Mouse (Mus musculus): ENCODE measurements around the gene Cep57l1. TPM values are rescaled to one million over a fixed set of nuclear protein-coding genes. Genes with fewer than 3 reads are reported as not detected.
A peak's percentile ranks its signal among the peaks of the same experiment; 100 is the strongest.

The Cep57l1 gene
- total RNA-seq, 2 experiments from 2014 or later, result 3.9 to 4.1 TPM

DNA sequence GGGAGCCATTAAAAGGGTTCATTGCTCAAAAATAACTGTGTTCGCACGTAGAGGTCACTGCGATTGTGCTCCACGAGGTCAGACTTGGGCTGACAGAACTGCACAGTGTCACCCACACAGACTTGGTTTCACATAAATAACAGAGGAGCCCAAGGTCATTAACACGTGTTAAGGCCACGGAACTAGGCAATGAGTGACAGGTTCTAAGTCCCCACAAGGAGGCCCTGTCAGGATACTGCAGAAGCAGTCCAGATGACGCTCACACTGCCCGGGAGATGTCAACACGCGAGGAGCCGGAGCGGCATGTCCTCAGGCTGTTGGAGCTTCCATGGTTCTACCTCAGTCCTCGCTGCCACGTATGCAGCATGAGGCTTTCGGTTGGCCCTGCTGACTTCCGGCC lies 72.4 kb downstream of the Cep57l1 start:
- no peak for DNase-seq

DNA sequence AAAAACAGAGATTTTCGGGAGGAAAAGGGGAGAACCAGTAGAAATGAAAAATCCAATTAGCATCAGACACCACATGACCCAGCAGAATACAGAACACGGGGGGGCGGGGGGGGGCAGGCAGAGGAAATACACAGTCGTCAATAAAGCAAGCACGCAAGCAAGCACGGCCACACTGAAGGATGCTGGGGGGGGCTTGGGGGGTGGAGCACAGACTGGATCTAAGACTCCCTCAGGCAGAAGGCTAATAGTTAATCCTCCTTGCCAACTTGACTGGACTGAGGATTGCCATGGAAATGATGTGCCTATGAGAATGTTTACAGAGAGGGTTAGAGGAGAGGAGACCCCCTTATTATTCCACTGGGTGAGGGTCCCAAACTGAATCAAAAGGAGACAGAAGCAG lies 74.3 kb downstream of the Cep57l1 start:
- no peak for DNase-seq

DNA sequence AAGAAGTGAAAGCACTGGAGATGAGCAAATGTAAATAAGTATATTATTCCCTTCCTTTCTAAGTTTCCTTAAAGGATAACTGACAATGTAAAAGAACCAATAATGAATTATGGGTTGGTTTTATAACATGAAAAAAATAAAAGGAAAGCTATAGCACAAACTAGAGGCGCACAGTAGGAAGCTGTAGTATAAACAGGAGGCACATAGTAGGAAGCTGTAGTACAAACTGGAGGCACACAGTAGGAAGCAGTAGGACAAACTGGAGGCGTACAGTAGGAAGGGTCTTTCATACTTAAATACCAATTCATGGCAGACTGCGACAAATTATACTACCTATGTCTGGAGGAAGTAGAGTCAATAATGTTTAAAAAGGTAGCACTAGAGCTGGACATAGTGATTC lies 76.5 kb downstream of the Cep57l1 start:
- no peak for DNase-seq

DNA sequence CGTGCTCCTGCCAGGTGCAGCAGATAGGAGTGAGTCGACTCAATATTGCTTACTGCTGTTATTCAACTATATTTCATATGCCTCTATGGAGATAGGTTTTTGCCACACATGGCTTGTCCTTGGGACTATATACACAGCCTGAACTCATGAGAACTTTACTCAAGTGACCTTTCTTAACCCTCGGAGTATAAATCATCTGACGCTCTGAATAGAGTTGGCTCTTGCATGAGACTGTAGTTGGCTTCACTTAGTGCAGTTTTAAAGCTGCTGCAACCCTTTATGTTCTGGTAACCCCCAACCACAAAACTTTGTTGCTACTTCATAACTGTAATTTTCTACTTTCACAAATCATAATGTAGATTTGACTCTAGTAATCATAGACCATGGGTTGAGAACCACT lies 77.7 kb downstream of the Cep57l1 start:
- DNase-seq, result no peak

DNA sequence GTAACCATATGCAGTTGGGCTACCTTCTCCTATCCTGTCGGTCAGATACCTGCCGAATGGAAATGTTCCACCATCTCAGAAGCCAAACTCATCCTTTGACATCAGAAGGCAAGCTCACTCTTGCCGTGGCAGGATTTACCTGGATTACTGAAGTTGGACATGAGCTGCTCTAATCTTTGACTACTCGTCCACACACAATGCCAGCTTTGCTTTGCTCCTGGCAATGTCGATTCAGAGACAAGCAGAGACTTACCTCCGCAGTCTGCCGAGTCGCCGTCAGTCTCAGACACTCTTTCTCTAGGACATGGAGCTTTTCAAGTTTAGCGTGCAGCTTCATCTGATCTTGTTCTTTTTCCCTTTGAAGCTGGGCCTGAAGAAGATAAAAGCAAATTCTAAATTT lies 78.9 kb downstream of the Cep57l1 start:
- no peak for DNase-seq

DNA sequence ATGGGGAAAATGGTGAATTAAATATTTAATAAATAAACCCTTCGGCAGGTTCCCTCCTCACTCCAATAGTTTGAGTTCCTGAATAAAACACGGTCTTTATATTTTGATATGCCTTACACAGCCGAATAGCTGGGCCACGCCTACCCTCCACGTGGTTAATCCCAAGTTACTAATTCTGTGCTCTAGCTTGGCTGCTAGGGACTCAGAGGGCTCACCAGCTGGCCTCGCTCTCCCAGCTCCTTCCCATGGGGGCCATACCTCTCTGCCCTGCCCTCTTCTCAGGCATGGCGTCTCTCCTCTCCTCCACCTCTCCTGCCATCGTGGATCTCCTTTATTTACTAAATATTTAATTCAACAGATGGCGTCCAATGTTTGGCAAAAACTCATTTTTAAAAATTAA lies 83.5 kb downstream of the Cep57l1 start:
- DNase-seq, result no peak

DNA sequence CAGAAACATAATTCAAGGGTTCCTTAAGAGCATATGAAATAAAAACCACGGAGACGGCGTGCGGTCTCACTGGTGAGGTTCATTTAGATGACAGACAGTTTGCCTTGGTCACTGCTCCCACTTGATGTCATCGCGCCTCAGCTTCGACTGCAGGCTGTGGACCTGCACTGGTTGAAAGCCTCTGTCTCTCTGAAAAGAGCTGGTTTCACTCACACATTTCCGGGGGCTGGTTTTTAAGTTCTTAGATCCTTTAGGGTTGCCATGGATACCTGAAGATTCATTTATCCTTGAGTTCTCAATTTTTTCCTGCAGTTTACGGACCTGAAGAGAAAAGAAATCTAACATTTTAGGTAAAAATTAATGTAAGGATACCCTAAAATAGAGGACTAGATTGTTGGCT lies 90.1 kb downstream of the Cep57l1 start:
- DNase-seq, result no peak

DNA sequence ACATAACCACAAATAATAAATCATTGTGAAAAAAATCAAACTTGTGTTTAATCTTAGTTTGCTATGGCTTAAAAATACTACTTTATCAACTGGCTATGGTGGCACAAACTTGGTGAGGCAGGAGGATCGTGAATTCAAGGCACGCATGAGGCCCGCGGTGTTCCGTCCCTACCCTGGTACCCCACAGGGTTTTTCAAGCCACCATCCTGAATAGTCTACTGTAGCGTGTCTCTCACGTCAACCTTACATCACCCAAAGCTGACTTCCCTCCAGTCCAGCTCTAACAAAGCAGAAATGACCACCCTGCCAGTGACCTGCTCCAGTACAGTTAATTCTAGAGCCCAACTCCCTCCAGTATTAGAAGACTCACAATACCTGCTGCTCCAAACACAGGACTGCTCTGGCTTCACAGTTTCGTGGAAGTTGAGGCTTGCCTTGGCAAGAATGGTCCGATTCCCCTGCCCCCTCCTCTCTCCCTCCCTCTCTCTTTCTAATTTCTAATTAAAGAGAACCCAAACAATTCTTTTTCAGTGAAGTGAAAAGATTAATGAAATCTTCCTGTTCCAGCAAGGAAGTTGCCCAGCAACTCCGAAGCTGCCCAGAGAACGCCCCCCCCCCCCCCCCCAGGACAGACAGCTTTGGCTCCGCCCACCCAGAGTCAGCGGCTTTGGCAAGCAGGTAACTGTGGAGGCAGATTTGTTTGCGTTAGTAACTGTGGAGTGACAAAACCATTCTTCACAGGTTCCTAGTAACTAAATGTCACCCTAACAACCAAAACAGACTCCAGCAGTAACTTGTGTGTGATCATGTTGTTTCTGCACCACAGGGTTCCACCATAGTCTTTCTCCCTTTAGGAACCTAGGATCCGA lies 93.4 kb downstream of the Cep57l1 start, which contains the start of gene Ccdc162:
Gene Ccdc162, minus strand, starts transcription at position 606 of the 869 bp plus-strand sequence.
- DNase-seq, result no peak

DNA sequence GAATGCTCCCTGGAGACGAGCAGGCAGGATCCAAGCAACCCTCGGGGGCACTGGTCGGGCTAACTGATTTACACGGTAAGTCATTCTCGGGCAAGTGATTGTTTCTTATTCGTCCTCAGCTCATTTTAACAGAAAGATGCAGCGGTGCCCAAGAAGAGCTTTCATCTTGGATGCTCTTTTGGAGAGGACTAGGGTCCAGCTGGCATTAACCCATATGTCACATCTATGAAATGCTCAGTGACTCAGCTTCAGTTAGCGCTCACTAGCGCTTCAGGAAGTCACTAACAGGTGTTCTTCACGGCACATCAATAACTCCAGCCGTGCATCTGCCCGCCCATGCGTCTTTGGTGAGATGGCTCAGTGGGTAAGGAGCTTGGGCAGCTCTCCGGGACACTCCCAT lies 94.1 kb downstream of the Cep57l1 start:
- DNase-seq, result no peak

DNA sequence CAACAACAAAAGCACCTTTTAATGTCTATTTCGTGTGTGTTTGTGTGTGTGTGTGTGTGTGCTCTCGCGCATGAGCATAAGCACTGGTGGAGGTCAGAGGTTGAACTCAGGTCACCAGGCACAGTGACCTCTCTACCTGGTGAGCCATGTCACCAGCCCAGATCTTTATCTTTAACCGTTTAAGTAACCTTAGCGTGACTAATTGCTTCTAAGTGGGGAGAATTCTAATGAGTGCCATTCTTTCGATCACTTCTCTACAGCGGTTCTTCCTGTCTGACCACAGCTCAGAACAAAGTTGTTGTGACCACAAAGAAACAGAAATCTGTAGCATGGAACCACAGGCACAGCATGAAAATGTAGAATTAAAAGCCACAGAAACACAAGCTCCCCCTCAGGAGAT lies 98.2 kb downstream of the Cep57l1 start:
- DNase-seq, result no peak

DNA sequence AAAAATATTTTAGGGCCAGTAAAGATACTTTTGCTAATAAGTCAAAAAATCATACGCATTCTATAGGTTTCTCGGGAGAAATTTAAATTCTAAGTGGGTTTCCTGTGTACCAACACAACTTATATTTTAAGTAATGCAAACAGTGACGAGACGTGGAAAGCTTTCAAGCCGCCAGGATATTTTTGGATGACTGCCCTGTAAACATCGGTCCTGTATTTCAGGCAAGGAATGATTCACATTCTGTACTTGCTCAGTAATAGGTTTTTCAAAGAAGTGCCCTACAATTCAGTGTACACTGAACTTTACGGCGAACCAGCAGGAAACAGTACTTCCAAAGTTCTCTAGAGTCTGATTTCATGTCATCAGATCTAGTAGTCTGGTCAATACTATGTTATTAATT lies 98.9 kb downstream of the Cep57l1 start:
- DNase-seq, result no peak

DNA sequence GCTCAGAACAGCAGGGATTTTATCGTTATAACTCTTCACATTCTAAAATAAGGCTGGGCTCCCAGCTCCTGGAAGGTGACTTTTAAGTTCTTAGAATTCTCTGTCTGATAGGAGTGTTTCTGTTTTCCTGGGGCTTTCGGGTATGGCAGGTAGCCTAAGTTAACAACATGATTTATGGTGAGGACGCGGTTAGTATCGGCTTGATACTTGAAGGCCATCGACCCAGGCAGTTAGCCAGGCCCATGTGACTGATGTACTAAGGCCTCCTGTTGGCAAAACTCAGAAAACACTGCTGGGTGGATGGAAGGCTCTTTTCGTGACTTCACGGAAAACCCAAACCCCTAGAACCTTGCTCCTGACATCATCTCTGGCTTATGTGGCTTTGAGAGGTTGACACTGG lies 100.3 kb downstream of the Cep57l1 start:
- no peak for DNase-seq

DNA sequence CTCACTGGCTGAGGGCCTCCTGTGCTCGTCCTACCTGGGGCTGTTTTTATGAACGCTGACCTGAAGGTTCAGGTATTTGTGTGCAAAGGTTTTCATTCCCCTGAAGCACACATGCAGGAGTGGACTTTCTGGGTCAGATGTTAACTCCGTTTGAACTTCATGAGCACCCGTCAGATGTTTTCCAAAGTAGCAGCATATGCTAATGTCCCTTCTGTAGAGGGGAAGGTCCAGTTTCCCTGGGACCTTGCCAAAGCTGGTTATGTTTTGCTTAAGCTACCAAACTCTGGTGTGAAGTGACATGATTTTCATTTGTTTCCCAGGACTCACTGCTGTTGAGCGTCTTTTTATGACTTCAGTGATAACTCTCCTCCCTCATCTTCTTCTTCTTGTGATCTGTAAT lies 110.0 kb downstream of the Cep57l1 start:
- DNase-seq, result no peak

DNA sequence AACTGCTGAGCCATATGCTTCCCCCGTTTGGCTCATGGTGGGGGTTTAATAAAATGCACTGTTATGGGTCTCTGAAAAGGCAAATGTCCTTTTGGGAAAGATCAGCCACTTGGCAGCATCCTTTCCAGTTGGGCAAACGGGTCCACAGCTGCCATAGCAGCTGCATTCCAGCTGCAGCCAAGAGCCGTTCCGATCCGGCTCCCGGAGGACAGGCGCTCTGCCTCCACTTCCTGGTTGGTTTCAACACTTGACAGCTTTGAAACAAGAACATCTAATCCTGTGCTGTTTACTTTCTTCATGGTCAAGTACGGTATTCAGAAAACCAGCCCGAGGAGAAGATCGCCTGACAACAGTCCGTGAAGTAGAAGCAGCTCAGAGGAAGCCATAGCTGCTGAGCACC lies 112.6 kb downstream of the Cep57l1 start:
- DNase-seq, result no peak

DNA sequence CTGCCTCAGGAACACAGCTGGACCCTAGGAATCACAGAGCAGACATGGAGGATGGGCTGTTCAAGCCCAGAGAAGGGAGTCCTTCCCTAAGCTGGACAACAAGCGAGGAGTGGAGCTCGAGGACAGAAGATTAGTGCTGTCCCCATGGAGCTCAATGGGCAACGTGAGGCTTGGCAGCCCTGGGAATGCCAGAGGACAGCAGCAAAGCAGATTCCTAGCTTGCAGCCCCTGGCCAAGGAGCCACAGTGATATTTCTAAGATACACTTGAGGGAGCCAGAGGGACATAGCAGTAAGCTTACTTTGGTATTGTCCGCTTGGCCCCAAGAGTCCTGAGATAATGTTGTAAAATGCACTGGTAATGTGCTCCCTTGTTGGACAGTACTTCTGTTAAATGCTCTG lies 118.7 kb downstream of the Cep57l1 start:
- DNase-seq, result no peak

DNA sequence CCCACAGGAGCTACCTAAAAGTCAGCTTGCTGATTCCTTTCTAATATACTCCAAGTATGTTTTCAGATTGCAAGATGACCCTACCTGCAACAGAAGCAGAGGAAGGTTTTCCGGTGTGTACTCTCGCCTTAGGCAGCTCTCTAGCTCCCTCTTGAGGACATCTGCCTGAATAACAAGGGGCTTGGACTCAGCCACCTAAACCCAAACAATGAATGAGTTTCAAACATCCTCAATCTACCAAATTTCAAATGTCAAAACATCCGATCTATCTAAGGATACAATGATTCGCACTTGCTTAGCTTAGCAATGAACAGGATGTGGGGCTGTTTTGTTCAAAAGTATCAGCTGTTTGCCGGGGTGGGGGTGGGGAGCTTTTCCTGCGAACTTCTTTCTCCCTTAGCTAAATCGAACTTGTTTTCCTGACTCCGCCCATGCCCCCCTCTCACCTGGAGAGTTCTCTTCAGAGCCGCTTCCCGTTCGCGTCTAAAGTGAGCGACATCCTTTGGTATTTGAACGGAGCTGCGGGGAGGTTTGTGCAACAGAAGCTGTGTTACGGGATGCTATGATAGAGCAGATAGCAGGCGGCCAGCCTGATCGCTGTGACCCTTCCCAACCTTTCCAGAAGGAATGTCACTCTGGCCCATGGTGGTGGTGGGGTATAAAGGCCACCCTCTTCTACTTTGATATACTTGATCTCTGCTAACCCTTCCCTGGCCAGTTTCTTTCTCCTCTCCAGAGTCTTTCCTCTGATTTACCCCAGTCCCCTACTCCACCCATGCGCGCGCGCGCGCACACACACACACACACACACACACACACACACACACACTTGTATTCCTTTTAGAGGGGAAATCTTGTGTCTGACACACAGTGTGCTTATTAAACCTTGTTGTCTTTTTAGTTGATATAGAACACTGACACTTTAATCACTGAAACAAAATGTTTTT lies 119.5 kb downstream of the Cep57l1 start:
- peak; percentile 59 for DNase-seq

DNA sequence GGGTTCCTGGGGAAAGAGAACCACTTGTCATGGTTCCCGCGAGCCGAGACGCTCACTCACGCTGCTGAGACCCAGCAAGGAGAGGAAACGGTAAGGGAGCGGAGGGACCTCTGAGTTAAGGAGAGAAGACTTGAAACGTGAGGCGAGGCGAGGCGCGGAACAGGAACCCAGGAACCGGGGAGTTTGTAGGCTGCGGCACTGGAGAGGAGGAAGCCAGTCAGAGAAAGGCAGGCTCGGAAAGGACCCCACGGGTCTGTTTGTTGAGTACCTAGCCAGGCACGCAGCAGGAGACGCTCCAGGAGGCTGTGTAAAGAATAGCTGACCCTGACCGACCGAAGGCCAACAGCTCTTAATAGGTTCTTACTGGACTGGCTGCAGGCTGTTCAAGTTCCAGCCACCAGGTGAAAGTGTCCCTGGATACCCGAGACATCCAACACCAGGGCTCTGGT lies 125.1 kb downstream of the Cep57l1 start:
- DNase-seq, result no peak

DNA sequence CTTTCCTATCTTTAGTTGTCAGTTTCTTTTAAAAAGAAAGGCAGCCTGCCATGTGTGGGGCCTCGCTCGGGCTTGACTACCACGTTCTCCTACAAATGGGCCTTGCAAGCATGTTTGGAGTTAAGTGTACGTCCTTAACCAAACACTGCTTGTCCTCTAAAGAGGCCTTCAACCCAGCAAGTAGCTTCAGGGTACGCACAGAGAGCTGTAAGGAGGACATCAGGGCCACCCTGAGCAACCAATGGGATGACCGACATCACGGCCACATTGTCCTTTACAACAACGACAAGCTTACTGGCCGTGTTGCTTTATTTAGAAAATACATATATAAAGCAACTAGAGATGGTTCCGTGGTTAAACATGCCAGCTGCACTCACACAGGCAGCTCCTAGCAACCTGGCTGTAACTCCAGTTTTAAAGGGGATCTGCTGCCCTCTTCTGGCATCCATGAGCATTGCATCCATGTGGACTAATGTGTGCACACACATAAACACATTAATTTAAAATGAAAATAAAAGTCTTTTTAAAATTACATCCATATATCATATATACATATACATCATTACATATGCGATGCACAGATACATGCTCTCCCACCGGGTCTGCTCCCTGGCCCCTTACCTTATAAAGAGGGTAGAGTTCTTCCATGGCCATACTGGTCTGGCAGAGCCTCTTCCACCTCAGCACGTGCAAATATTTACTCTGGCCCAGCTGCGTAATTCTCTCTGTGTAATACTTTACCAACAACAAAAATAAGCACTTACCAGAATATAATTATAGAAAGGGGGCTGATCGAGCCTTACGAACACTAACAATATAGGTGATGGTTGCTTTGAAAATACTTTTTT lies 126.9 kb downstream of the Cep57l1 start:
- DNase-seq, result peak; percentile 85

DNA sequence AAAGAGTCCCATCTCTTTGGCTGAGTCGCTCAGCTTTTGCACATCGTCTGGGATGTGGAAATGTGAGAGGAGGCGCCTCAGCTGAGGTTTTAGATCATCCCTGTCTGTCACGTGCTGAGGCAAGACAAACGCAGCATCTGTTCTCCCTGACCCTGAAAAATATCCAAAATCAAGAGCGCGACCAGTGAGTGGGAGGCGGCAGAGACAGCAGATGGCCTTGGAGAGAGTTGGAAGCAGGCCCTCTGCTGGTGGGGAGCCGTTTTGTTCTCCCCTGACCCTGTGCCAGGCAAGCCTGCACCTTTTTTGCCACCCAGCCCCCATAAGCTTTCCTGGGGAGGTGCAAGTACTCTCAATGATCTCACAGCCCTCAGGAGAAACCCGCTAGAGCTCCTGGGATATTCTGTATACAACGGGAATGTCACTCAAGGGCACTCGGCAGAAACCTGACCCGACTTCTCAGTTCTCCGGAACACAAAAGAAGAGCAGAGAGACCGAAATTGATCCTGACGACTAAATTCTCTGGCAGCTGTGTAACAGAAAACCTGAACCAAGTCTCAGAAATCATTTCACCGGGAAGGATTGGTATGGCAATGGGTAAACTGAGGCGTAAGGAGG lies 130.8 kb downstream of the Cep57l1 start:
- peak; percentile 68 for DNase-seq

DNA sequence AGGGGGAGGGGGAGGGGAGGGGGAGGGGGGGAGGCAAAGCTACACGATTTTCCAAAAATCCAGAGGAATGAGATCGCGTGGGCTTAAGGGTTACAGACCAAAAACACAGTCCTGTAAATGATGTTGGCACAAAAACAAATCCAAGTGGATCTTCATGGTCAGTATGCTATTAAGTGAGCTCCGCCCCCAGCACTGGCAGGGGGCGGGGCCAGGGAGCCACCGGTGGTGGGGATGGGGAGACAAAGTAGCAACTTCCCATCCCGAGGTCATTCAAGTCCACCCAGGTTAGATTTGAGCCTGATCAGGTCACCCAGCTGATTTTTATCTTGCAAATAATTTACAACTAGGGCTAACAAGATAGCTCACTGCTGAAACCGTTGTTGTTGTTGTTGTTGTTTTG lies 132.3 kb downstream of the Cep57l1 start:
- no peak for DNase-seq

DNA sequence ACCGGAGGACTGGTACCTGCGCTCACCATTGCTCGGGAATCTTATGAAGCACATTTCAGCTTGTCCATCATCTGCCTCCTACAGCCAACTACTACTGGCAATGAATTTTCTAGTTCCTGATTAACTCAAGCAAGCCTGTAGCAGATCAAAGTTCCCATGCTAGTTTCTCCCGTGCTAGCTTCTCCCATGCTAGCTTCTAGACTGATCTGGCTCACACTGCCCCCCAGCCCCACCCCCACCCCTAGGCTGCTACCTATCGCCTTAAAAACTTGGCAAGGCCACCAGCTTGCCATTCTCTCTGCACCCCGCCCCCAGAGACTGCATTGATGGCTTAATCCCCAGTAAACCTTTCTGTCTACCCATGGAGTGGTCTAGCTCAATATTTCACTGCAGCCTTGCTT lies 133.0 kb downstream of the Cep57l1 start:
- no peak for DNase-seq

All from gastrocnemius, postnatal 10 days (tissue).